Mouse (Mus musculus) ES-E14 (cell line): ENCODE data around the gene Tnfaip3. TPM values are rescaled to one million over a fixed set of nuclear protein-coding genes. Genes with fewer than 3 reads are reported as not detected.

Experiments used
- DNase-seq: peaks from one replicate; pipeline ENCODE4 v3.0.0-alpha.2; 2013; ENCODE audit warnings: low read depth, low spot score
- H3K27ac ChIP-seq: 2 replicates; pipeline ENCODE4 v1.5.1; 2012; ENCODE audit warnings: low read depth, mild to moderate bottlenecking, low read length, moderate library complexity, mixed read lengths; ENCODE audit not compliant: poor library complexity, insufficient read depth, severe bottlenecking
- H3K36me3 ChIP-seq: 2 replicates; pipeline ENCODE4 v1.6.1; 2012; ENCODE audit warnings: mild to moderate bottlenecking, low read length, moderate library complexity, mixed read lengths; ENCODE audit not compliant: control insufficient read depth, poor library complexity, insufficient read depth, severe bottlenecking
- H3K4me1 ChIP-seq, 2 experiments: fragments of 150-350 bp in 1 of 2; sonication (generic) in 1 of 2; 2 replicates each; pipeline ENCODE4 v1.6.1; 2012; ENCODE audit warnings: low read length in 2 of 2, mild to moderate bottlenecking in 1 of 2, mixed read lengths in 1 of 2; ENCODE audit not compliant: control insufficient read depth in 2 of 2, insufficient read depth in 2 of 2, poor library complexity in 1 of 2
- H3K4me3 ChIP-seq, 2 experiments: fragments of 150-350 bp in 1 of 2; sonication (generic) in 1 of 2; 2 replicates each; pipeline ENCODE4 v1.5.1; 2012; ENCODE audit warnings: low read length in 2 of 2, low read depth in 1 of 2, mild to moderate bottlenecking in 1 of 2, mixed read lengths in 1 of 2; ENCODE audit not compliant: insufficient read depth in 1 of 2, poor library complexity in 1 of 2, severe bottlenecking in 1 of 2
- H3K9ac ChIP-seq: 2 replicates; pipeline ENCODE4 v1.6.1; 2012; ENCODE audit warnings: low read depth, mild to moderate bottlenecking, low read length, mixed read lengths; ENCODE audit not compliant: poor library complexity, insufficient read depth, severe bottlenecking
- H3K9me3 ChIP-seq: fragments of 150-350 bp; sonication (generic); 2 replicates; pipeline ENCODE4 v1.6.1; 2012; ENCODE audit warnings: low read depth, mild to moderate bottlenecking, low read length; ENCODE audit not compliant: control insufficient read depth, insufficient read depth
- CHD2 ChIP-seq: IDR thresholded peaks from 2 replicates; pipeline ENCODE4 v1.6.1; 2014; ENCODE audit warnings: mild to moderate bottlenecking, low read depth, low read length, inconsistent platforms
- HCFC1 ChIP-seq: IDR thresholded peaks from 2 replicates; pipeline ENCODE4 v1.6.1; 2012; ENCODE audit warnings: low read length, inconsistent platforms, borderline replicate concordance; ENCODE audit not compliant: insufficient read depth
- MAFK ChIP-seq: IDR thresholded peaks from 2 replicates; pipeline ENCODE4 v1.6.1; 2014; ENCODE audit warnings: mild to moderate bottlenecking, low read depth, low read length, inconsistent platforms; ENCODE audit not compliant: insufficient read depth
- ZC3H11A ChIP-seq: IDR thresholded peaks from 2 replicates; pipeline ENCODE4 v1.6.1; 2012; ENCODE audit warnings: low read depth, mild to moderate bottlenecking, inconsistent platforms, low read length, borderline replicate concordance
- ZNF384 ChIP-seq: IDR thresholded peaks from 2 replicates; pipeline ENCODE4 v1.6.1; 2012; ENCODE audit warnings: low read depth, low read length, inconsistent platforms
- in situ Hi-C, 2 experiments: fragments of 600-800 bp; cut with MboI; formaldehyde crosslinking; loops; one replicate each; pipeline ENCODE4 v1.15.1; 2025; ENCODE audit warnings: low sequenced_read_pairs in 2 of 2, inconsistent platforms in 1 of 2; ENCODE audit not compliant: unreplicated experiment in 2 of 2
- total RNA-seq: library from RNA; depleted of rRNA; stranded (reverse); fragments of 300-350 nt; gene quantifications from 2 replicates; pipeline ENCODE4 v1.2.3, GENCODE M21; 2012

The Tnfaip3 gene
- total RNA-seq, 1 experiment, result 3.9 TPM

GRCm38 (mm10) chr10:19044765-19045516, 29.5 kb upstream of the Tnfaip3 start:
- Histone ChIP-seq H3K4me3 (no peak overlapping the region), H3K9me3 (no peaks in the 10 kb centered on the region), H3K36me3 (no peaks in the 10 kb centered on the region), H3K4me1 (no peaks in the 10 kb centered on the region), H3K27ac (no peak overlapping the region), H3K9ac (no peak overlapping the region)
- DNase-seq, result no peak
- in situ Hi-C loops, result no loop called here
- TF ChIP-seq HCFC1, result no peak
- no peak for TF ChIP-seq CHD2
- no peak for TF ChIP-seq MAFK
- TF ChIP-seq ZC3H11A, result no peak
- TF ChIP-seq ZNF384, result no peak

GRCm38 (mm10) chr10:19043529-19044262, 28.2 kb upstream of the Tnfaip3 start:
- in situ Hi-C loops, result no loop called here
- no peak overlapping the region for H3K27ac ChIP-seq
- DNase-seq, result no peak
- no peaks in the 10 kb centered on the region for H3K36me3 ChIP-seq
- no peaks in the 10 kb centered on the region for H3K4me1 ChIP-seq
- H3K4me3 ChIP-seq, result no peak overlapping the region
- H3K9ac ChIP-seq, result no peak overlapping the region
- no peaks in the 10 kb centered on the region for H3K9me3 ChIP-seq
- no peak for TF ChIP-seq ZC3H11A
- no peak for TF ChIP-seq ZNF384
- no peak for TF ChIP-seq MAFK
- TF ChIP-seq HCFC1, result no peak
- TF ChIP-seq CHD2, result peak; percentile 54; the same call in 1 of the 2 replicates

- H3K9ac ChIP-seq, result no peak overlapping the region
- no peaks in the 10 kb centered on the region for H3K4me1 ChIP-seq
- no peaks in the 10 kb centered on the region for H3K9me3 ChIP-seq
- no peak overlapping the region for H3K27ac ChIP-seq
- no peaks in the 10 kb centered on the region for H3K36me3 ChIP-seq
- no peak overlapping the region for H3K4me3 ChIP-seq
- in situ Hi-C loops, result no loop called here
- TF ChIP-seq HCFC1 (no peak), ZC3H11A (no peak), ZNF384 (no peak), CHD2 (no peak), MAFK (no peak)
- DNase-seq, result no peak
Measured at GRCm38 (mm10) chr10:19040147-19040546, 24.7 kb upstream of the Tnfaip3 start.

GRCm38 (mm10) chr10:19034764-19035163, 19.3 kb upstream of the Tnfaip3 start:
- H3K9me3 ChIP-seq, result no peaks in the 10 kb centered on the region
- no peak overlapping the region for H3K27ac ChIP-seq
- no peak for DNase-seq
- in situ Hi-C loops, result no loop called here
- H3K4me3 ChIP-seq, result no peak overlapping the region
- no peak for TF ChIP-seq ZC3H11A
- no peak for TF ChIP-seq ZNF384
- no peak for TF ChIP-seq HCFC1
- H3K4me1 ChIP-seq, result no peaks in the 10 kb centered on the region
- H3K36me3 ChIP-seq, result no peaks in the 10 kb centered on the region
- H3K9ac ChIP-seq, result no peak overlapping the region

GRCm38 (mm10) chr10:19033696-19034095, 18.2 kb upstream of the Tnfaip3 start:
- no peaks in the 10 kb centered on the region for H3K36me3 ChIP-seq
- H3K9ac ChIP-seq, result no peak overlapping the region
- H3K27ac ChIP-seq, result no peak overlapping the region
- H3K4me1 ChIP-seq, result no peaks in the 10 kb centered on the region
- in situ Hi-C loops, result no loop called here
- H3K4me3 ChIP-seq, result no peak overlapping the region
- H3K9me3 ChIP-seq, result no peaks in the 10 kb centered on the region
- DNase-seq, result no peak
- no peak for TF ChIP-seq MAFK
- no peak for TF ChIP-seq HCFC1
- TF ChIP-seq CHD2, result no peak
- no peak for TF ChIP-seq ZNF384
- no peak for TF ChIP-seq ZC3H11A
